Mouse (Mus musculus) ES-Bruce4 (cell line): Measurements from ENCODE around the gene Cdsn.

Experiments
- CTCF ChIP-seq: IDR thresholded peaks from one replicate; pipeline ENCODE4 v1.8.1; 2011; ENCODE audit warnings: low read depth, low read length
- EP300 ChIP-seq: IDR thresholded peaks from 2 replicates; pipeline ENCODE4 v1.6.1; 2011; ENCODE audit warnings: low read depth, low read length; ENCODE audit not compliant: insufficient read depth
- POLR2A ChIP-seq: IDR thresholded peaks from one replicate; pipeline ENCODE4 v1.8.1; 2011; ENCODE audit warnings: low read length; ENCODE audit not compliant: insufficient read depth

GRCm38 (mm10) chr17:35547465-35547864 is 4.5 kb upstream of the Cdsn start:
- TF ChIP-seq CTCF = peak; percentile 47
- no peak for TF ChIP-seq POLR2A
- TF ChIP-seq EP300 = 0 out of 2 replicates have a peak, but pooled peaks have one; percentile 29
